In the genomic region with DNA sequence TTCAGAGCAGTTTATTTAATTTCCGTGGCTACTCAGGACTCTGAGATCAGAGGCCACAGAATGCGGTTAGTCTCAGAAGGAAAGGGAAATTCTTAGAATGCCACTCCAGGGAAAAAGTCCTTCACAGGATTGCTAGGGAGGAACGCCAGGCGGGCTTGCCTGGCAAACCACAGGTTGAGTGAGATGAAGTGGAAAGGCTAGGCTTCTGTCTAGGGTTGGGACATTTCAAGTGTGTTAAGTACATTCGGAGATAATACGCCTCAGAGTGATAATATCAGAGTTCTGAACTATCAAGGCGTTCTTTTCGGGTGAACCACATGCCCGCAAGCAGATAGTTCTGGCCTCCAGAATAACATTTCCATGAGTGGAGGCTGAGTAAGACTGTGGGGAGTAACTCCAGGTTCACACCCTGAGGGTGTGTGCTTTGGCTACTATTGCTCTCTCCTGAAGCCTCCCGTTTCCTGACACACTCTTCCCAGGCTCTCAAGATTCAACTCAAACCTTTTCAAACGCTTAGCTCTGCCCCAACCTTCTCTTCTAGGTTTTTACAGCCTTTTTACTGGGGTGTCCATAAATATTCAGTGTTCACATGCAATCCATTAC, we compare ENCODE assay signal across 21 mouse cellular contexts.
DNase-seq lines count a peak whose midpoint lies in the region; ATAC-seq and TF ChIP-seq lines count a peak whose summit lies in the region.
"Had no signal": no experiment of that assay in that cellular context is flagged by ENCODE, and none has a peak within 500 bp of the region (broad histone marks: within the 10 kb centered on the region; RNA-seq: fewer than 3 reads in every experiment).

No protein-coding gene starts in this region.

- no peak overlapping the region for H3K27ac ChIP-seq in hindbrain, postnatal 0 days
- no peak overlapping the region for H3K27ac ChIP-seq in hindbrain, embryonic 16.5 days (ENCODE audit: low read depth, low read length)
- H3K27ac ChIP-seq: heart, embryonic 10.5 days; hindbrain, embryonic 13.5 days; left cerebral cortex, adult 2 months; limb, embryonic 13.5 days; liver, embryonic 14.5 days; neural tube, embryonic 13.5 days had no signal

- no peaks in the 10 kb centered on the region for H3K79me2 ChIP-seq in C2C12 (ENCODE audit: control insufficient read depth, insufficient read depth)

- no peak overlapping the region for H3ac ChIP-seq in C2C12 (ENCODE audit: control insufficient read depth, insufficient read length, low read depth)

- no peaks in the 10 kb centered on the region for H3K4me1 ChIP-seq in hindbrain, postnatal 0 days (ENCODE audit: insufficient read depth, low read length)
- H3K4me1 ChIP-seq in hindbrain, embryonic 16.5 days (ENCODE audit: control insufficient read depth, insufficient read depth, low read depth, low read length): no peaks in the 10 kb centered on the region
- H3K4me1 ChIP-seq: hindbrain, embryonic 13.5 days had no signal

- TF ChIP-seq CTCF in C2C12 (IDR thresholded peaks at IDR 0.05; ENCODE audit: control insufficient read depth, insufficient read depth, insufficient read length): no peak
- no peak for TF ChIP-seq CTCF in hindbrain, postnatal 0 days (IDR thresholded peaks at IDR 0.05; ENCODE audit: low read depth)

- no peaks in the 10 kb centered on the region for H3K27me3 ChIP-seq in C2C12 (ENCODE audit: control insufficient read depth, insufficient read depth, insufficient read length)
- no peaks in the 10 kb centered on the region for H3K27me3 ChIP-seq in hindbrain, postnatal 0 days (ENCODE audit: insufficient read depth, low read length)
- H3K27me3 ChIP-seq in hindbrain, embryonic 16.5 days (replicated peaks; ENCODE audit: control insufficient read depth, insufficient read depth, low read length): no peaks in the 10 kb centered on the region
- H3K27me3 ChIP-seq: hindbrain, embryonic 13.5 days; limb, embryonic 13.5 days; neural tube, embryonic 13.5 days had no signal

- H3K79me3 ChIP-seq in C2C12 (ENCODE audit: low read depth): no peaks in the 10 kb centered on the region

- H3K9me3 ChIP-seq in hindbrain, postnatal 0 days (ENCODE audit: low read length): no peaks in the 10 kb centered on the region
- H3K9me3 ChIP-seq in hindbrain, embryonic 16.5 days (ENCODE audit: control insufficient read depth, low read length): no peaks in the 10 kb centered on the region
- H3K9me3 ChIP-seq: heart, embryonic 10.5 days; hindbrain, embryonic 13.5 days; limb, embryonic 13.5 days; neural tube, embryonic 13.5 days had no signal

- H3K9ac ChIP-seq in hindbrain, postnatal 0 days (replicated peaks; ENCODE audit: low read length): no peak overlapping the region
- H3K9ac ChIP-seq in hindbrain, embryonic 16.5 days (ENCODE audit: low read depth, low read length): no peak overlapping the region
- H3K9ac ChIP-seq: hindbrain, embryonic 13.5 days; limb, embryonic 13.5 days; liver, embryonic 14.5 days; neural tube, embryonic 13.5 days had no signal

- peak; percentile 67 for DNase-seq in 3134 (ENCODE audit: extremely low read depth, insufficient read length, low spot score)
- peak; percentile 30 for DNase-seq in fibroblast of lung, adult 2 months (ENCODE audit: low read depth)
- DNase-seq in lung, postnatal 10 days: peak; percentile 34
- DNase-seq in hindbrain, postnatal 0 days (ENCODE audit: low spot score): no peak
- DNase-seq in left cerebral cortex, adult 8-10 months (ENCODE audit: low spot score in 2 of 2): no peak
- DNase-seq in cerebellum, adult 11-12 months: no peak
- DNase-seq: cerebellum, adult 9-11 months; gastrocnemius, postnatal 10 days; heart, postnatal 10 days; kidney, adult 11 months; kidney, postnatal 10 days; retina, postnatal 1 day; thymus, postnatal 4 days had no signal

- no peak for ATAC-seq in hindbrain, postnatal 0 days
- ATAC-seq in hindbrain, embryonic 16.5 days: no peak

- H3K4me3 ChIP-seq in C2C12 (ENCODE audit: insufficient read depth, poor library complexity, severe bottlenecking): no peak overlapping the region
- no peak overlapping the region for H3K4me3 ChIP-seq in hindbrain, postnatal 0 days (ENCODE audit: low read length)
- H3K4me3 ChIP-seq in hindbrain, embryonic 16.5 days (ENCODE audit: low read length): no peak overlapping the region
- H3K4me3 ChIP-seq: heart, embryonic 10.5 days; hindbrain, embryonic 13.5 days; left cerebral cortex, adult 2 months; limb, embryonic 13.5 days; neural tube, embryonic 13.5 days had no signal

- H3K36me3 ChIP-seq in C2C12 (ENCODE audit: control insufficient read depth, insufficient read depth): no peaks in the 10 kb centered on the region
- H3K36me3 ChIP-seq in hindbrain, postnatal 0 days (ENCODE audit: insufficient read depth, low read length): no peaks in the 10 kb centered on the region
- no peaks in the 10 kb centered on the region for H3K36me3 ChIP-seq in hindbrain, embryonic 16.5 days (ENCODE audit: control insufficient read depth, insufficient read depth, low read length)
- H3K36me3 ChIP-seq: heart, embryonic 10.5 days; hindbrain, embryonic 13.5 days; limb, embryonic 13.5 days; neural tube, embryonic 13.5 days had no signal

- H3K4me2 ChIP-seq in hindbrain, postnatal 0 days (ENCODE audit: low read depth, low read length): no peak overlapping the region
- no peak overlapping the region for H3K4me2 ChIP-seq in hindbrain, embryonic 16.5 days (ENCODE audit: low read length)
- H3K4me2 ChIP-seq: hindbrain, embryonic 13.5 days; limb, embryonic 13.5 days; neural tube, embryonic 13.5 days had no signal

- 86% methylated on average over 11 of the region's 11 CpGs for WGBS in hindbrain, postnatal 0 days
- WGBS in hindbrain, embryonic 16.5 days: 90% methylated on average over 11 of the region's 11 CpGs

TF ChIP-seq in C2C12, 6 proteins besides CTCF, POLR2A, EP300 and RAD21:
- peak; percentile 30 for TF ChIP-seq CEBPB (IDR thresholded peaks at IDR 0.05; ENCODE audit: low read depth)
- no peak for TF ChIP-seq MYOD1 (IDR thresholded peaks at IDR 0.05; ENCODE audit: control insufficient read depth, insufficient read length, low read depth)
- peak; percentile 53 for TF ChIP-seq FOSL1 (IDR thresholded peaks at IDR 0.05; ENCODE audit: insufficient read depth, low read length, poor library complexity, severe bottlenecking)
- TF ChIP-seq MAX (IDR thresholded peaks at IDR 0.05): peak; percentile 27
- no peak for TF ChIP-seq USF1 (IDR thresholded peaks at IDR 0.05; ENCODE audit: low read depth)
- no peak for TF ChIP-seq MYOG (IDR thresholded peaks at IDR 0.05; ENCODE audit: control insufficient read depth, extremely low read depth, insufficient read length)

Comparison
In these comparisons a context has a peak if more than half of its experiments do, and no peak if none do; other contexts are left out.
1. DNase-seq: peak in 3134 (single experiment), fibroblast of lung, adult 2 months (single experiment) and lung, postnatal 10 days (single experiment); none in hindbrain, postnatal 0 days (single experiment), left cerebral cortex, adult 8-10 months (0 of 2) and cerebellum, adult 11-12 months (single experiment).